Mouse (Mus musculus) activated CD4-positive, CD25-positive, alpha-beta regulatory T cell, adult 4 months (primary cell): ENCODE measurements around the gene Med12l. TPM values are rescaled to one million over a fixed set of nuclear protein-coding genes. Genes with fewer than 3 reads are reported as not detected.
"Not testable (repeated sequence)": the region's sequence is repeated elsewhere in the genome, so short reads cannot be mapped to it uniquely, and the experiment has no call there.

Experiments used
- ATAC-seq: one replicate; pipeline ENCODE4 v1.8.0; 2017
- polyA plus RNA-seq, 2 experiments: library from polyadenylated mRNA; unstranded; fragments of 100-300 nt; shearing (Covaris generic); gene quantifications; one replicate each; pipeline ENCODE4 v1.2.1; 2017

Gene Med12l
- polyA plus RNA-seq, 2 experiments from 2014 or later = 0.11 to 0.53 TPM

DNA sequence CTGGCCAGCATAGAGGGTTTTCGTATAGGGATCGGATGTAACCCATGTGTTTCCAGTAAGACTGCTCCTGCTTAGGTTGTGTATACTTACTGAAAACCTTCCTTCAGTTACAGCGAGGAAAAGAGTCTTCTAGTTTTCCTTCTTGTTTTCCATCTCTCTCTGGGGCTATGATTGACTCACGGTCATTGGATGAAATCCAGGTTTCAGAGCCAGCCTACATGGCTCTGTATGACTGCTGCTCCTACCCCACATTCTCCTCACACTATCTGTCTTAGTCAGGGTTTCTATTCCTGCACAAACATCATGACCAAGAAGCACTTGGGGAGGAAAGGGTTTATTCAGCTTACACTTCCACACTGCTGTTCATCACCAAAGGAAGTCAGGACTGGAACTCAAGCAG is 135.3 kb downstream of the Med12l start:
- not testable (repeated sequence) for ATAC-seq

DNA sequence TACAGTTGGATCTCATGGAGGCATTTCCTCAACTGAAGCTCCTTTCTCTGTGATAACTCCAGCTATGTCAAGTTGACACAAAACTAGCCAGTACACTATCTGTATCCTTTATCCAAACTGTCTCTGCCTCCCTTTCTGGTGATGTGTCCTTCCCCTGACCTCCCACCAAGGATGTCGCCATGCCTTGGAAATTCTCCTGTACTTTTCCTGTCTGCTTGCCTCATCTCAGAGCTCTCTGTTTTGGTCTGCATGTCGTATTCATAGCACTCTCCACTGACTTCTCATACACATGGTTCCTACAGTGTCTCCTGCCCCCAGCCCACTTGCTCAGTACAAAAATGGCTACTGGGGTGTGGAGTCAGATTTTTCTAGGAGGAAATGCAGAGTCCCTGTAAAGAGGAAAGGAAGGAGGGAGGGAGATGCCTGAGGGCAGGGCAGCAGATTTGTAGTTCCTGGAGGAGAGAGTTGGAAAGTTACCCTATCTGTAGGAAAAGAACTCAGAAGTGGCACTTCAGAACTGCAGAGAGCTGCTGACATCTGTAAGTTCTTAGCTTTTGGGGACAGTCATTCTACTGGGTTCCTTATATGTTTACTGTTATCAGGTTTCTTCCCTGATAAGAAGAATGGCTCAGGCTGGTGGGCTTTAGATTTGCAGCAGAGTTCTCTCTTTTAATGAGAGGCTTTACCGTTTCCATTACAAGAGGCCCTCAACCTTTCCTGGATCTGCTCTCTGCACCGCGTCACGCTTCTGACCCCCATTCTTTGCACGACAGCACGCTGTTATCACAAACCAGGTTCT is 136.1 kb downstream of the Med12l start:
- no peak for ATAC-seq

DNA sequence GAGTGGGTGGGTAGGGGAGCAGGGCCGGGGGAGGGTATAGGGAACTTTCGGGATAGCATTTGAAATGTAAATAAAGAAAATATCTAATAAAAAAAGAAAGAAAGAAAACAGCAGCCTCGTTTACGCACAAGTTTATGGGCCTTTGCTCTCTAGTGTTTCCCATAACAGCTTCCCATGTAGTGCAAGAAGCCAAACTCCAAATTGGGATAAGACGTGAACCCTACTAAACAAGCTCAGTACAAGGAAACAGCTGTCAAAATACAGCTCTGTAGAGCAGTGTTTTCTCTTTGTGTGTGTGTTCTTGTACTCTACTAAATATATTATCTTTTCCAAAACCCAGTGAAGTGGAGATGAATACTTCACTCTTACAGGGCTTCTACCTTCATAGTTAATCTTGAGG is 139.6 kb downstream of the Med12l start:
- no peak for ATAC-seq

DNA sequence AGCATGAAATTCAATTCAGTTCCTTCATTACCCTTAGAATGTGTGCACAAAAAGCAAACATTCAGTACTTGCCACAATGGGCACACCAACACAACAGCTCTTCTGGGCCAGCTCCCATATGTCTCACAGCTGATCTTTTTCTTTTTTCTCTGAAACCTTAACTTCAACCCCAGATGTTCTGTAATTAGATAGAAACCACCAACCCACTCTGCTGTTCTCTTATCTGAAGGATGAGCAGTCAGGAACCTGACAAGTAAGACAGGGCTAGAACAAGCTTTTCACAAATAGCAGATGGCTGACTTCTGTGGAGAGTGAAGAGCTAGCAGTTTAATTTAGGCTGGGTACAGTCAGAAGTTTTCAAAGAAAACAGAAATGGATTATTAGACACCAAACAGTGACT is 144.0 kb downstream of the Med12l start:
- ATAC-seq = no peak

DNA sequence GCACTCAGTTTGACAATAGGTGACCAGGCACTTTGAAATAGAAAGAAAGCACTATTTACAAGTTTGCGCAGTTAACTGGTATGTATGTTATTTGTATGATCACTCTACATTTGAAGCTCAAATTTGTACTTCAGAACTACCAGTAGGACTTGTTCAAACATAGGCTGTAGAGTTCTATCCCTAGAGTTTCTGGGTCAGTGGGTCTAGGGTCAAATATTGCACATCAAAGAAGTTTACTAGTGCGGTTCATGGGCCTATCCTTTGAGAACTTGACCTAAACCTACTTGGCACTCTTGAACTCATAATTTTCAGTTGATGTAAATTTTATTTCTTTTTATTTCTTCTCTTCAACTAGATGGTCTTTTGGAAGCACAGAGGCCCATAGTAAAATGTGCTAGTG is 145.0 kb downstream of the Med12l start:
- ATAC-seq = no peak

DNA sequence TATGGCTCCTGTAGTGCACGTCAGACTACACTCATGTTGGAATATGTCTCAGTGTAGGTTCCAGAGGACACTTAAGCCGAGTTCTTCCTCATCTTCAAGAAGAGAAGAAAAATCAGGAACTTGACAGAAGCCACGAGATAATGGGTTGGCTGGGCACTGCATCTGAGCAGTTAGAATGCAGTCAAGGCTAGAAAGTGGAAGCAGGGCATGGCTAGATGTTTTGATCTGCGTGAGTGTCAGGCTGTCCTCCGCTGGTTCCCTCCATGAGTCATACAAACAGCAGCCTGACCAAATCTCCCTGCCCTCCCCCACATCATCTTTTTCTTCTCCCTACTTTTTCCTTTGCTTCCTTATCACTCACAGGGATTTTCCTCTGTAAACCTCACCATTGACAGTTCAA is 147.8 kb downstream of the Med12l start, which contains the start of gene P2ry14:
P2ry14 (minus strand) TSS at position 195 of the 400 bp plus-strand sequence.
- ATAC-seq = no peak

DNA sequence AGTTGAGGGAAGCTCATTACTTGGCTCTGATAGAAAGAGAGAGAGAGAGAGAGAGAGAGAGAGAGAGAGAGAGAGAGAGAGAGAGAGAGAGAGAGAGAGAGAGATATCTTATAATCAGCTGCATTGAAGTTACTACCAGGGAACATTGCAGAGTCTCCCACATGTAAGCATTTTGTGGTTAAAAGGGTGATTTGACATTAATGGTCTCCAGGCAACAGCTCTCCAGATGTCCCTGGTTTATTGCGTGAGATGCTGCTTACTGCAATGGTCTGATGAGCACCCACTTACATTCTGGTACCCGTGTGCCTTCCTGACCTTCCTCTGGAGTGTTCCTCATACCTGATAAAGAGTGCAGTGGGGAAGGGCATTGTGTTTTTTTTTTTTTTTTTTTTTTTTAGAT is 149.3 kb downstream of the Med12l start:
- no peak for ATAC-seq

DNA sequence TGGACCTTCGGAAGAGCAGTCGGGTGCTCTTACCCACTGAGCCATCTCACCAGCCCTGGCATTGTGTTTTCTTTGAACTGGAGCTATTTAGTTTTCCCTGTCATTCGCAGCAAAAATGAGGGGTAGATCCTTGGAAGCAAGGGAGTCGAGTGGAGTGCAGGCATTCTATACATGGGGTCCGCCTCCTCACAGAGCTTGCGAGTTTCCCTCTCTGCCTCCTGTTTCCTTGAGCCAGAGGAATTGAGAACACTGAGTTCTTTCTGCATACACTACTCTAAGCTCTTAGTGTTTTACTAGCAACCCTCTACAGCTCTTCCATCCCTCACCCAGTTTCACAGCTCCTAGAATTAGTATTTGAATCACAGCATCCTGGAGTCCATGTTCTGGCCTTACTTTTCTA is 149.8 kb downstream of the Med12l start:
- no peak for ATAC-seq

DNA sequence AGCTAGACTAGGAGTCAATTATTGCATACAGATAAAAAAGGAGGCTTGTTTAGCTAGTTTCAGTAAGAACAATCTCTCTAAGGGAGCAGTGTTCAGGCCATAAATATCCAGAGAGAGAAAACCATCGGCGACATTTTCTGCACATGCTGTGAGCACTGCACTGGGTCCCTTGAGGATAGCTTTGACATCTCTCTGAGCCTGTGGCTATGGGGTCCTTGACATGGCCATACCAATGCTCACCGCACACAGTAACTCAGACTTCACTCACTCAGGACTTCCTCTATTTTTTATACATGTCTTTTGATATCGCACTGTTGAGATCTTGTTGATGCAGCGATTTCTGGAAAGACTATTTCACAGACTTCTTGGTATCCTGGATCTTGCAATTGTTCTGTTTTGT is 151.4 kb downstream of the Med12l start:
- ATAC-seq = no peak

DNA sequence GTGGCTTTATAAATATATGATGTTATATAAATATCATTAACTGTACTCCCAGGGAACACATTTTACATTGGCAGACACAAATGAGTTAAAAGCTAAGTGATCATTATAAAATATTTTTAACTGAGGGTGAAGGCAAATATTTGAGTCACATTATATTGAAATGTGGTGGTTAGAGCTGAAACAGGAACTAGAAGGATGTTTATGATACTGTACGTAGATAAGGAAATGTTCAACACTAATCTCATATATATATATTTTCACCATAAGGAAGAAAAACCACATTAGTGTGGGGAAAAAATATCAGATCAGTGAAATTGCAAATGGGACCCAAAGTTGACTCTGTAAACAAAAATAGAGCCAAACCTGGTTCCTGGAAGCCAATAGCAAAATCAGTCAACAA is 154.8 kb downstream of the Med12l start:
- no peak for ATAC-seq

DNA sequence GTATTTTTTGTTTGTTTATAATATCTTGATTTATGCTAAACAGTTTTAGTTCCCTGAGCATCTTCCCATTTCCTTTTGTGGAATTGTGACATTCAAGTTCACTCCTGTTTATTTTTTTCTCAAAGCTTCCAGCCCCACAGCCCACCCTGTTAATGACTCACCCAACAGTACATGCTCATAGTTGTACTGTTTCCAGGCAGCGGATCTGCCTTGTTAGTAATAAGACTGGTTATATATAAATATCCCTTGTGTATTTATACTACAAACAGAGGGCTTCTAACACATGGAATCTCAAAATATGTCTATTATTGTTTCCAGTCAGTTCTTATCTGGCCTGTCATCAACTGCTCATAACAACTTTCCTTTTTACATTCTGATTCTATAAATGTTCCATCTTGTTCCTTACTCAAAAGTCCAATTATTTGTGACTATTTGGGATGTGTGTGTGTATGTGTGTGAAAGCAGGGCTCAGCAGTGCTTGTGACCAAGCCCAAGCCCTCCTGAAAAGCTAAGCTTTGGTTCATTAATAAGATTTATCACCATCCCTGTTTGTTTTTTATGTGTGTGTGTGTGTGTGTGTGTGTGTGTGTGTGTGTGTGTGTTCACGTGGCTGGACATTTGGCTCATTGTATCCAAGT is 161.9 kb downstream of the Med12l start:
- no peak for ATAC-seq

DNA sequence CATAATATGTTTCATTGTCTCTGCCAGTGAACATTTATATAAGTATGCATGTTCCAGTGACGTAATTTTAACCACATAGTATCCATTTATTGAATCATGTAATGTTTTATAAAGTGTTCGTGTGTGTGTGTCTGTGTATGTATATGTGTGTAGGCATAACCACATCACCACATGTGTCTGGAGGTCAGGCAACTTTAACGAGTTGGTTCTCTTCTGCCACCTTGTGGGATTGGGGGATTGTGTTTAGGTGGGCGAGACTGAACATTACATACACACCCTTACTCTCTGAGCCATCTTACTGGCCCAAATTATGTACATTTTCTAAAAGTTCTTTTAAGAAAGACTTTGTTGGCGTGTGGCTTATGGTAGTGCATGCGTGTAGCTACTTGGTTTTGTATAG is 162.9 kb downstream of the Med12l start:
- no peak for ATAC-seq

DNA sequence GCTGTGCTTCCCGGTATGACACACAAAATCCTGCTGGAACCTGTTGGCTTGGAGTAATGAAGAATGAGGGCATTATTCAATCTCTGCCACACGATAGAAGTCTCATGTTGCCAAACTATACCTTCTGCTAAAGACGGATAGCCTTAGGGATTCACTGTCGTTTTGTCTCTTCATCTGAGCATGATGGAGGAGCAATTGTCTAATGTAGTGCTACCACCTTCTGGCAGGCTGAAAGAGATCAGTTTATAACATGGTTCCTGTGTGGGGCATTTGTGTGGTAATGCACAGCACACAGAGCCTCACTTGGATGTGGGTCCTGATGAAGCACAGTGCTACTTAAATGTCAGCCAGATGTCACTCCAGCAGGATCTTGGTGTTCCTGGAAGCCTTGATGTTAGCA is 163.6 kb downstream of the Med12l start:
- no peak for ATAC-seq

DNA sequence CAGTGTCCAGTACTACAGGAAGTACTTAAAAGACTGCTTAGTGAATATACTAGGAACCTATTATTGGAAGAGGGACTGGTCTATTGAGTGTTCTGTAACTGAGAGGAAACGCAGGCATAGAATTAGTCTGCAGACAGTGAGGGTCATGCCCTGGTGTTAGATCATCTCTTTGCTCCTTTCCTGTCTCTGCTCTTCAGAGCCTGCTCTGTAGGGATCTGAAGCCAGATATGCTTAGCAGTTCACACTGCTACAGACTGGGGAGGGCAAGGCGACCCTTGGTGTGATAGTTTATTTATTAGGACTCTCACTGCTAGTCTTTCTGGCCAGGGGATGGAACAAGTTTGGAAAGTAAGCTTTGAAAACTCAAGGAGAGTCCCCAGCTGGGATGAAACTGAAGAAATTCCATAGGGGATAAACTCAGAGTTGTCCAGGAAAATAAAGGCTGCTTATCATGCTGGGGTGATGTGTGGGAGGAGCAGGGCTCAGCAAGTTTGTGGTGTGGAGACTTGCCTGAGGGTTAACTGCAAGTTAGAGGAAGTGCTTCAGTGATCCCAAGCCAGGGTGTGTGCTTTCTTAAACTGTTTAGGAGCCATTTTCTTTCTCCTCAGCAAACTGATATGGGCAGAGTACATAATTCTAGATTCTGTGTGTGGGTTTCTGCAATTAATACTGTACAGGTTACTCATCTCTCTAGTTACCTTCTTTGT is 164.4 kb downstream of the Med12l start:
- no peak for ATAC-seq

DNA sequence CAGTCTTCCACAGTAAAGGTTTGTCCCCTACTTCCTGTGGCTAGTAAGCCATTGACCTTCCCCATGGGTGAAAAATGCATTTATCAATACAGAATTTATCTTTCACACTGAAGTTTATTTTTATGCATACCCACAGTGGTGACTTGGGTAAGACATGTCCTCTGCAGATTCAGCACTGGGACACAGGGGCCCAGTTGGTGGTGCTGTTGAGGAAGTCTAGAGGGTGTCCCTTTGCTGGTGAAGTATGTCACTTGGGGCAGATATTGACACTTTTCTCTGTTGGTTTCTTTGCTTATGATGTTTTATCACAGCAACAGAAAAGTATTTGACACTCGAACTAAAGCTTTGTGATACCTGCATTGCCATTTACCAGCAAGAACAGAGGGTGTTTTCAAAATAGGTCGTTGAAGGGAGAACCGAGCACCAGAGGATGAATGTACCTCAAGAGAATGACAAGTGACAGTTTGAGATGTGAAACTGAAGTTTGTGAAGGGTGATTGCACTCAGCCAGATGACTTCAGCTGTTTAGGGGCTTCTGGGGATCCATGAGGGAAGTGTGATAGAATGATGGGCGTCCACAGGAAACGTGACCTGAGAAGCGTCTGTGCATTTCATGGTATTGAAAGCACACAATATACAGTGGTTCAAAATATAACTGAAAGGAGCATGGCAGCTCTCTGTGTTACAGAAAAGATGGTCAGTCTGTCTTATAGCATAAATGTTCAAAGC is 169.0 kb downstream of the Med12l start:
- ATAC-seq = no peak

DNA sequence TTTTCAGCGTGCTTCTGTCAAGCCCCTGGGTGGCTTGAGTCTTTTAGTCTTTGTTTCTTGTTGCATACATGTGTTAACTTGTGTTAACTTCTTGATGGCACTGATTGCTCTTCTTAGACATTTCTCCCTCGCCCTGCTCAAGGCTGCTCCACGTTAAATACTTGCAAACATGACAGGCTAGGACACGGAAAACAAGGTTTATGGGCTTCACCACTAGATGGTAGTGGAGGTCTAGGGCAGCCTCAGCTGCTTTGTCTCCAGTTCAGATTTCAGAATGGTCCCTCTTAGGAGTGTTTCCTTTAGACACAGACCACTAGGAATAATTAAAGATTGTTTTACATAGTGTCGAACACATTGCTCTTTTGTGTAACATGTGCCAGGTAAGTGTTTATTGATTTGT is 169.6 kb downstream of the Med12l start:
- no peak for ATAC-seq

DNA sequence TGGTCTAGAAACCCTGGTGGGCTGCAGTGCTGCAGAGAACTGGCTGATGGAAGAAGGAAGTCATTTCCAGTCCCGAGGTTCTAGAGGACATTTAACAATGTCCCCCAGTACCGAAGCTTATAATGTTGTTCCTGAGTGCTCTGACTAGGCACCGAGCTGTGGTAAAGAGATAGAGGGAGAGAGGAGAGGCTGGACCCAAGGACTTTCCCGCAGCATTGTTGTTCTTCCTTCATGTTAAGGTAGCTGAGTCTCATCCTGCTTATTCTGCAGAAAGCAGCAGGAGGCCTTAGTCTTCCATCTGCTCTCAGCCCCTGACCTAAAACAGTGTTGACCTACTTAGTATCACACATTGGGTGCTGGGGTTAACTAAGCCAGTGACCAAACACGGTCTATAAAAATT is 171.2 kb downstream of the Med12l start:
- ATAC-seq = no peak

DNA sequence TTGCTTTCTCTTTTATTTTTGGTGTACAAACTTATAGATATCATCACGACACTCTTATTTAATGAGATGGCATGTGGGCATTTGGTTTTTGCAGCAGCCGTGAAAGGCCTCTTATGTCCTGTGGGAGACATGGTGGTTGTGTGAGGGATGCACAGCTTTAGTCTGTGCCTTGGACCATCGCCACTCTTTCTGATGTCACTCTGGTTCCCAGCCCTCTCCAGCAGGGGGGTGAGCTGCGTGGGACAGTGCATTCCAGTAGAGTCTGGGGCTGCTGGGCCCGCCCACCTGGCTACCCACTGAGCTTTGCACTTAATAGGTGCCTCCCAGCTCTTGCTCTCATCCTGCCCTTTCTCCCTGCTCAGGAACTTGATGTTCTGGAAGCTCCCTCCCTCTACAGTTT is 175.5 kb downstream of the Med12l start:
- no peak for ATAC-seq

DNA sequence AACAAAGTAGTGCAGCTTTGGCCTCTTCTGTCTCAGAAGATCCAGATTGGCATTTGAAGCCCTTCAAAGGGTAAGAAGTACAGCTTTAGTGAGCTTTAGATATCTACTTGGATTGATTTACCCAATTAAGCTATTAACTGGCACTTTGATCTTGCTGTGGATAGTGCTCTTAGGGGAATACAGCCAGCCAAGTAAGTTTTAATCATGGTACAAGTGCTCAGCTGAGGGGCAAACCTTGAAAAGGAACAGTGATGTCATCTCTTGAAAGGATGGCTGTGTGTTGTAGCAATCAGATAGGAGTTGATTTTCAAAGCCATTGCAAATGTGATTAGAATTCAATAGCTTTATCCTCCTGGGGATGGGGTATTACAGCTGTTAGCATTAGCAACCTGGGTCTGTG is 176.5 kb downstream of the Med12l start:
- ATAC-seq = no peak

DNA sequence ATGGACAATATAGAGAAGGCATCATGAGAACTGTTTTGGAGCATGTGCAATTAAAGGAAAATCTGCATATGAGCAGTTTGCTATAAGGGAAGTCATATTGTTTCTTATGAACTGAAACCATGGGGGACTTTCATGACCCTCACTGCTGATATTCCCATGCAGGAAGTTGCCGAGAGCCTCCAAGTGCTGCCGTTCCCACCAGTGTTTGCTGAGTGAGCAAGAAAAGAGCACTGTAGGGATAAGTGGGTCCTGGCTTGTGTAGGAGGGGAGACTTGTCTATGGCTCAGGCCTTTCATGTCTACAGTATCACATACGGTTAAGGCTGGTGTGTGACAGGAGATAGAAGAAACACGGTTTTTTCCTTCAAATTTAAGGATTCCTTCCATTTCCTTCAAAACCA is 180.0 kb downstream of the Med12l start:
- no peak for ATAC-seq

DNA sequence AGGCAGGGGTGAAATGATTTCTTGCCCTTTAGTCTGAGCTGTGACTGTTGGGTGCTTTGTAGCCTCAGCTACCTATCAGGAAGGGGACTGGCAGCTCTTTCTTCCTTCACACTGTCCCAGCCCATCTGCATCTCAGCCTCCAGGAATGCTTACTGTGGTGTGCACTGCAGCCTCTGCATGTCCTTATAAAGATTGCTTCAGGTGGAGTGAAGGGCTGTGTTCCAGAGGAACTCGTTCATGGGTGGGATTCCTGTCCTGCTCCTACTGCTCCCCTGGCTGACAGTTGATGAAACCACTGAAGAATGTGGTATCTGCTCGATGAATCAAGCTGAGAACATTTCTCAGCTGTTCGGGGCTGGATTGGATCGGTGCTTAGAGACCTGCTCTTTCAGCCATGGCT is 181.7 kb downstream of the Med12l start:
- no peak for ATAC-seq

DNA sequence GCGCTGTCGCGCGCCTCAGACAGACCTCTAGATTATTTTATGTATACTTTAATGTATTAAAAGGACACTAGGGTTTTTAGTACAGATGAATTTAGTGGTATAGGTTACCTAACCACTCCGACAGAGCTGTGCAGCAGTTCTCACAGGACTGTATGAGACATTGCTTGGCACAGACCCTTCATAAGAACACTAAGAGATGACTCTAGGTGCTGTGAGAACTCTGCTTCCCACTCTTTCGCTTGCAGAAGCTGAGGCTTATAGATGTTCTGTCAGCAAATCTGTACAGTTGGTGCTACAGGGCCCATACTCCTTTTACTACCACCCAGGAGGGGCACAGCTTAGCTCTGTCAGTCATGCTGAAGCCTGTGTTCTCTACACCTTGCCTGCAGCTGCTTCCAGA is 186.0 kb downstream of the Med12l start:
- ATAC-seq = no peak

DNA sequence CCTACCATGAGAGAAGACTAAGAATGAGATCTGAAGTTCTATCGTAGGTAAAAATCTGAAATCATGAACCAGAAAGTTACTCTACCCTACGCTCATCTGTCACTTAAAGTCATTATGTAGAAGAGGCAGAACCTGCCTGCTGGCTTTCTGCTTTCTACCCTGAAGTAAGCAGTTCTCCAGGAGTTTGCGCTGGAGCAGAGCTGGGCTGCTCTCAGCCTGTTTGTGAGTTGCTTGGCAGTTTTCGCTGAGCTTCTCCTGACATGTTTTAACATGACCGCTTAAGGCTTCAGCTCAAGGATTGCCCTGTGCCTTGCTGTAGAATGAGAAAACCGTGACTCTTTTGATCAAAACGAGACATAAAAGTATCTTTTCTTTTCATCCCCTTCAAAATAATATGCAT is 188.5 kb downstream of the Med12l start:
- ATAC-seq = no peak
